Mouse (Mus musculus) small intestine, adult 2 months (tissue): ENCODE results near the gene S100a6. TPM values are rescaled to one million over a fixed set of nuclear protein-coding genes. Genes with fewer than 3 reads are reported as not detected.

Source experiments
- H3K27ac ChIP-seq: fragments of 200-500 bp; 2 replicates; pipeline ENCODE4 v1.5.1; 2012; ENCODE audit warnings: low read depth, low read length, control low read depth, inconsistent platforms; ENCODE audit not compliant: insufficient read depth
- H3K27me3 ChIP-seq: fragments of 200-500 bp; 2 replicates; pipeline ENCODE4 v1.6.1; 2012; ENCODE audit warnings: mild to moderate bottlenecking, moderate library complexity, low read length, inconsistent platforms; ENCODE audit not compliant: control insufficient read depth, insufficient read depth
- H3K36me3 ChIP-seq: fragments of 200-500 bp; 2 replicates; pipeline ENCODE4 v1.6.1; 2012; ENCODE audit warnings: mild to moderate bottlenecking, low read length, control low read depth, inconsistent platforms; ENCODE audit not compliant: control insufficient read depth, insufficient read depth
- H3K4me1 ChIP-seq: fragments of 200-500 bp; 2 replicates; pipeline ENCODE4 v1.6.1; 2012; ENCODE audit warnings: low read length, inconsistent platforms, mixed read lengths; ENCODE audit not compliant: control insufficient read depth, insufficient read depth, insufficient read length
- H3K4me3 ChIP-seq: fragments of 200-500 bp; 2 replicates; pipeline ENCODE4 v1.5.1; 2012; ENCODE audit warnings: low read depth, mild to moderate bottlenecking, control low read depth, inconsistent platforms, low read length, moderate library complexity
- CTCF ChIP-seq: fragments of 200-500 bp; IDR thresholded peaks from 2 replicates; pipeline ENCODE4 v1.5.1; 2012; ENCODE audit warnings: low read depth, mild to moderate bottlenecking, control low read depth, inconsistent platforms, low read length, moderate library complexity, mixed read lengths; ENCODE audit not compliant: insufficient replicate concordance, insufficient read length; ENCODE audit errors: extremely low read depth
- POLR2A ChIP-seq: fragments of 200-500 bp; IDR thresholded peaks from 2 replicates; pipeline ENCODE4 v1.6.1; 2012; ENCODE audit warnings: low read depth, mild to moderate bottlenecking, control low read depth, inconsistent platforms, low read length, moderate library complexity
- WGBS: fragments of 180-500 bp; shearing (Covaris S2); methylation state at CpG from one replicate; pipeline ENCODE4 v1.1.7; 2018; 5-methylcytosine and 5-hydroxymethylcytosine counted together
- polyA plus RNA-seq: library from polyadenylated mRNA; depleted of rRNA; stranded (reverse); fragments of >200 nt; gene quantifications from 2 replicates; pipeline ENCODE4 v1.2.3, GENCODE M21; 2012

Gene S100a6
- polyA plus RNA-seq, 1 experiment, result 234 TPM

- WGBS, result 66% methylated on average over 5 of the region's 5 CpGs
- TF ChIP-seq POLR2A, result no peak
- TF ChIP-seq CTCF, result no peak
- no peak overlapping the region for H3K4me3 ChIP-seq
- no peaks in the 10 kb centered on the region for H3K27me3 ChIP-seq
- H3K4me1 ChIP-seq, result peaks cover 18% of the 10 kb centered on the region
- no peaks in the 10 kb centered on the region for H3K36me3 ChIP-seq
- no peak overlapping the region; the same call in 1 of the 2 replicates for H3K27ac ChIP-seq
Observed at GRCm38 (mm10) chr3:90627366-90627765, 14.7 kb downstream of the S100a6 start.

DNA sequence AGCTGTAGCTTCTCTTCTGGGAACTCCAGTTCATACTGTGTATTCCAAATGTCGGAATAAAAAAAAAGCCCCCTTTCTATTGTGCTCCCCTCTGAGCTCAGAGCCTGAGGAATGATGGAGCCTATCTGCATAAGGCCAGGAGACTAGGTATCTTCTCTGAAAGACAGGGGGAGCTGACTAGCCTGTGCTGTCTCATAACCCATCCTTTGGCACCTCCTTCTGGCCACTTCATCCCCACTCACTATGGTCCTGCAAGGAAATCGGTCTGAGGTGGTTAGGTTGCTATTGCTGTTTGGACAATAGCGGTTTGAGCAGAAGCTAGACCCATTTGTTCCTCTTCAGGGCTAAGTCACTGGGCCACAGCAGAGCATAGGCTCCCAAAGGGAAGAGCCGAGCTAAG, 15.1 kb downstream of the S100a6 start:
- Histone ChIP-seq H3K4me3 (no peak overlapping the region), H3K4me1 (peaks cover 18% of the 10 kb centered on the region), H3K27ac (no peak overlapping the region), H3K36me3 (no peaks in the 10 kb centered on the region), H3K27me3 (no peaks in the 10 kb centered on the region)
- no peak for TF ChIP-seq POLR2A
- peak; percentile 74; the same call in 1 of the 2 replicates for TF ChIP-seq CTCF
- 45% methylated on average over 4 of the region's 4 CpGs for WGBS

- 90% methylated on average over 2 of the region's 2 CpGs for WGBS
- no peak overlapping the region for H3K27ac ChIP-seq
- H3K27me3 ChIP-seq, result no peaks in the 10 kb centered on the region
- TF ChIP-seq CTCF (no peak), POLR2A (no peak)
- no peak overlapping the region for H3K4me3 ChIP-seq
- H3K4me1 ChIP-seq, result peaks cover 11% of the 10 kb centered on the region
- H3K36me3 ChIP-seq, result no peaks in the 10 kb centered on the region
Observed at GRCm38 (mm10) chr3:90629298-90629697, 16.6 kb downstream of the S100a6 start.

DNA sequence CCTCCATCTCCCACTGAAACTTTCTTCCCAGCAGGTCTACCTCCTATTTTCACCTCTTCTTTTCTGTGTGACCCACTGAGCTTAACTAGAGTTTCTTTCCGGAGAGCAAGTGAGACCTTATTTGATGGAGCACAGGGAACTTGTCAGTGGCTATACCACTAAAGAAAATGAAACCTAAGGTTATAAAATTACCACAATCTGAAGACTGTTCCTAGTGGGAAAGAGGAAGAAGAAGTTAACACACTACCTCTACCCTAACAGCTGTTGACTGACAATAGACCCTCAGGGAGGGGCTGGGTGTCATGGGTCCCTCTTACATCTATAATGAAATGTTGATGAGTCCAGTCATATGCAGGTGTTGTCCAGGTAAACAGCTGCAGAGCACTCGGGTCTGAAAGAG, 19.3 kb downstream of the S100a6 start:
- H3K4me1 ChIP-seq, result peaks cover 3% of the 10 kb centered on the region; the same call in 1 of the 2 replicates
- 80% methylated on average over 2 of the region's 2 CpGs for WGBS
- no peak overlapping the region for H3K27ac ChIP-seq
- TF ChIP-seq CTCF (no peak), POLR2A (no peak)
- no peak overlapping the region for H3K4me3 ChIP-seq
- no peaks in the 10 kb centered on the region for H3K36me3 ChIP-seq
- H3K27me3 ChIP-seq, result no peaks in the 10 kb centered on the region

DNA sequence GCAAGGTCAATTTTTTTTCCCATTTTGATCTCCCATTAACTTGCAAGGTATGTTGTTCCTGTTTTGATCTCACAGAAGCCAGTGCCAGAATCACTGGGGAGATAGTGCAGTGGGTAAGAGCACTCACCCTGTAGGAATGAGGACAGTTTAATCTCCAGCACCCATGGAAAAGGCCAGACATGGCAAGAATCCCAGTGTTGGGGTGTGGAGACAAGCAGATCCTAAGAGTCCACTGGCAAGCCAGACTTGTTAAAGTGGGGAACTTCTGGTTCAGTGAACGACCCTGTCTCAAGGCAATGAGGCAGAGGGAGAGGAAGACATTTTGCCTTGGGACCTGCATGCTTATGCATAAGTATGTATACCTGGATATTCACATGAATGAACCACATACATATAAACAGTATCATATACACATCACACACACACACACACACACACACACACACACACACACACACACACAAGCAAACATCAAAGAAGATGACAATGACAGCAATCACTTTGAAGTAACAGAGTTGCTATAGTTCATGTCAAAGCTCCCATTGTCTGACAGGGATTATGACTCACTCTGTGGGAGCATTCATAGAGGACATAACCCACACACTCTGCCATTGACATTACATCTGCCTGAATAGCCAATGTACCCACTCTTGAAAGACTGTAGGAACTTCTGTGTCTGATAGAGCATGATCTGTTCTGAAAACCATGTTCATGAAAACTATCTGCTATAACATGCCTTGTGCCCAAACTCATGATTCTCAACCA, 26.0 kb downstream of the S100a6 start:
- no peaks in the 10 kb centered on the region for H3K4me1 ChIP-seq
- TF ChIP-seq CTCF (no peak), POLR2A (no peak)
- 35% methylated on average over 1 of the region's 1 CpGs for WGBS
- H3K27ac ChIP-seq, result no peak overlapping the region
- H3K36me3 ChIP-seq, result no peaks in the 10 kb centered on the region
- H3K4me3 ChIP-seq, result no peak overlapping the region
- no peaks in the 10 kb centered on the region for H3K27me3 ChIP-seq

GRCm38 (mm10) chr3:90639511-90640154, 27.0 kb downstream of the S100a6 start:
- H3K27me3 ChIP-seq, result no peaks in the 10 kb centered on the region
- H3K27ac ChIP-seq, result no peak overlapping the region
- 55% methylated on average over 7 of the region's 7 CpGs for WGBS
- peak; percentile 60; the same call in 1 of the 2 replicates for TF ChIP-seq CTCF
- TF ChIP-seq POLR2A, result no peak
- no peak overlapping the region for H3K4me3 ChIP-seq
- no peaks in the 10 kb centered on the region for H3K4me1 ChIP-seq
- no peaks in the 10 kb centered on the region for H3K36me3 ChIP-seq

- no peak for TF ChIP-seq CTCF
- WGBS, result 81% methylated on average over 7 of the region's 7 CpGs
- Histone ChIP-seq H3K36me3 (no peaks in the 10 kb centered on the region), H3K4me3 (no peak overlapping the region), H3K4me1 (no peaks in the 10 kb centered on the region), H3K27ac (no peak overlapping the region), H3K27me3 (no peaks in the 10 kb centered on the region)
Observed at GRCm38 (mm10) chr3:90640981-90641380, 28.3 kb downstream of the S100a6 start.
